Mouse (Mus musculus): ENCODE measurements around the gene Utp15. TPM values are rescaled to one million over a fixed set of nuclear protein-coding genes. Genes with fewer than 3 reads are reported as not detected.
A peak's percentile ranks its signal among the peaks of the same experiment; 100 is the strongest.

Utp15 gene
- polyA plus RNA-seq, 1 experiment from 2014 or later = 9.5 TPM

- peak; percentile 30 for DNase-seq (ENCODE audit: low spot score)
- no peak for ATAC-seq (ENCODE audit: low FRiP score, low TSS enrichment)
- Histone ChIP-seq H3K9me3 (ENCODE audit: control insufficient read depth, low read length) (no peaks in the 10 kb centered on the region), H3K27ac (replicated peaks) (peak overlapping the region; percentile 90), H3K4me3 (ENCODE audit: low read depth, low read length) (peak overlapping the region; percentile 66), H3K4me1 (replicated peaks; ENCODE audit: control insufficient read depth, insufficient read depth) (no peaks in the 10 kb centered on the region), H3K36me3 (ENCODE audit: control insufficient read depth, insufficient read depth, low read length) (no peaks in the 10 kb centered on the region), H3K9ac (ENCODE audit: low read length) (peak overlapping the region; percentile 75; the same call in 1 of the 2 replicates), H3K27me3 (ENCODE audit: control insufficient read depth, insufficient read depth, low read length) (no peaks in the 10 kb centered on the region), H3K4me2 (replicated peaks; ENCODE audit: low read depth) (peak overlapping the region; percentile 91)
- no peak for TF ChIP-seq EP300 (optimal IDR thresholded peaks at IDR 0.05)
- TF ChIP-seq CTCF (IDR thresholded peaks at IDR 0.05; ENCODE audit: low read depth) = no peak
- 22% methylated on average over 8 of the region's 8 CpGs for WGBS
Measured at GRCm38 (mm10) chr13:98205111-98205510, 57.7 kb downstream of the Utp15 start.

GRCm38 (mm10) chr13:98204371-98204770 is 58.5 kb downstream of the Utp15 start:
- H3K9ac ChIP-seq (ENCODE audit: low read length) = no peak overlapping the region
- TF ChIP-seq EP300 (optimal IDR thresholded peaks at IDR 0.05) (no peak), CTCF (IDR thresholded peaks at IDR 0.05; ENCODE audit: low read depth) (no peak)
- H3K36me3 ChIP-seq (ENCODE audit: control insufficient read depth, insufficient read depth, low read length) = no peaks in the 10 kb centered on the region
- peak overlapping the region; percentile 91 for H3K4me2 ChIP-seq (replicated peaks; ENCODE audit: low read depth)
- 0 out of 2 replicates have a peak, but pooled peaks have one; percentile 38 for ATAC-seq (ENCODE audit: low FRiP score, low TSS enrichment)
- no peaks in the 10 kb centered on the region for H3K4me1 ChIP-seq (replicated peaks; ENCODE audit: control insufficient read depth, insufficient read depth)
- no peak overlapping the region for H3K4me3 ChIP-seq (ENCODE audit: low read depth, low read length)
- H3K9me3 ChIP-seq (ENCODE audit: control insufficient read depth, low read length) = no peaks in the 10 kb centered on the region
- WGBS = 59% methylated on average over 8 of the region's 8 CpGs
- no peaks in the 10 kb centered on the region for H3K27me3 ChIP-seq (ENCODE audit: control insufficient read depth, insufficient read depth, low read length)
- peak; percentile 71 for DNase-seq (ENCODE audit: low spot score)
- H3K27ac ChIP-seq (replicated peaks) = no peak overlapping the region

- Histone ChIP-seq H3K27ac (replicated peaks) (0 out of 2 replicates have a peak overlapping the region, but pooled peaks have one; percentile 4), H3K4me1 (replicated peaks; ENCODE audit: control insufficient read depth, insufficient read depth) (no peaks in the 10 kb centered on the region), H3K4me3 (ENCODE audit: low read depth, low read length) (no peak overlapping the region), H3K9ac (ENCODE audit: low read length) (no peak overlapping the region), H3K9me3 (ENCODE audit: control insufficient read depth, low read length) (no peaks in the 10 kb centered on the region), H3K4me2 (replicated peaks; ENCODE audit: low read depth) (no peak overlapping the region; the same call in 1 of the 2 replicates), H3K27me3 (ENCODE audit: control insufficient read depth, insufficient read depth, low read length) (no peaks in the 10 kb centered on the region), H3K36me3 (ENCODE audit: control insufficient read depth, insufficient read depth, low read length) (no peaks in the 10 kb centered on the region)
- DNase-seq (ENCODE audit: low spot score) = peak; percentile 41
- no peak for ATAC-seq (ENCODE audit: low FRiP score, low TSS enrichment)
- TF ChIP-seq CTCF (IDR thresholded peaks at IDR 0.05; ENCODE audit: low read depth) (no peak), EP300 (optimal IDR thresholded peaks at IDR 0.05) (no peak)
- 45% methylated on average over 9 of the region's 9 CpGs for WGBS
Measured at GRCm38 (mm10) chr13:98201436-98201835, 61.4 kb downstream of the Utp15 start.

Other genes starting within 250 kb of the Utp15 start
- gene Arhgef28, start 56.6 kb downstream of the Utp15 start, polyA plus RNA-seq (2015; fragmentation: Nextera tagmentation; extraction: Ambion mirVana) = 23.1 and 23.8 TPM in 2 replicates
- gene Ankra2, start within 50 bp of the Utp15 start, polyA plus RNA-seq (2015; fragmentation: Nextera tagmentation; extraction: Ambion mirVana) = 20.5 and 20.6 TPM in 2 replicates
- gene Gm21976, start 16.8 kb upstream of the Utp15 start, polyA plus RNA-seq (2015; fragmentation: Nextera tagmentation; extraction: Ambion mirVana) = not detected in 2 replicates
- 559 TPM in 2 replicates for gene Btf3, start 54.0 kb upstream of the Utp15 start, polyA plus RNA-seq (2015; fragmentation: Nextera tagmentation; extraction: Ambion mirVana)
- not detected in 2 replicates for gene Foxd1, start 91.2 kb upstream of the Utp15 start, polyA plus RNA-seq (2015; fragmentation: Nextera tagmentation; extraction: Ambion mirVana)
- gene Gm10320, start 229.0 kb upstream of the Utp15 start, polyA plus RNA-seq (2015; fragmentation: Nextera tagmentation; extraction: Ambion mirVana) = 1.5 and 2.3 TPM in 2 replicates